Mouse (Mus musculus) CH12.LX (cell line): ENCODE data around the gene Dsn1. TPM values are rescaled to one million over a fixed set of nuclear protein-coding genes. Genes with fewer than 3 reads are reported as not detected.

ENCODE experiments used
- DNase-seq: peaks from one replicate; pipeline ENCODE4 v3.0.0-alpha.2; 2013; ENCODE audit errors: extremely low read depth
- H3K27ac ChIP-seq: 2 replicates; pipeline ENCODE4 v1.5.1; 2012; ENCODE audit warnings: low read depth, mild to moderate bottlenecking, control low read depth, moderate library complexity; ENCODE audit not compliant: insufficient read depth
- H3K27me3 ChIP-seq: replicated peaks from 2 replicates; pipeline ENCODE3; 2012; ENCODE audit warnings: inconsistent platforms
- H3K36me3 ChIP-seq, 2 experiments: replicated peaks in 1 of 2; 2 replicates each; pipeline versions ENCODE3 to v1.6.1; 2012; ENCODE audit warnings: inconsistent platforms in 1 of 2, low read length in 1 of 2, mild to moderate bottlenecking in 1 of 2, mixed read lengths in 1 of 2, moderate library complexity in 1 of 2; ENCODE audit not compliant: control insufficient read depth in 1 of 2, insufficient read depth in 1 of 2
- H3K4me1 ChIP-seq, 2 experiments: 2 replicates each; pipeline ENCODE4 v1.6.1; 2012; ENCODE audit warnings: inconsistent platforms in 1 of 2, moderate library complexity in 1 of 2; ENCODE audit not compliant: insufficient read depth in 2 of 2, control insufficient read depth in 1 of 2
- H3K4me2 ChIP-seq: 2 replicates; pipeline ENCODE4 v1.6.1; 2012; ENCODE audit warnings: low read depth, mild to moderate bottlenecking, control low read depth; ENCODE audit not compliant: poor library complexity, insufficient read depth, severe bottlenecking
- H3K4me3 ChIP-seq, 3 experiments: fragments of 150-350 bp in 1 of 3; sonication (generic) in 1 of 3; replicated peaks in 1 of 3; 2 replicates each; pipeline versions ENCODE3 to v1.5.1; 2011 to 2012; ENCODE audit warnings: low read depth in 2 of 3, low read length in 2 of 3, mild to moderate bottlenecking in 2 of 3, moderate library complexity in 2 of 3, control low read depth in 1 of 3, improper control_type of control experiment in 1 of 3, inconsistent platforms in 1 of 3, mixed read lengths in 1 of 3; ENCODE audit not compliant: poor library complexity in 1 of 3
- H3K79me2 ChIP-seq: replicated peaks from 2 replicates; pipeline ENCODE4 v1.6.1; 2012; ENCODE audit warnings: mild to moderate bottlenecking, moderate library complexity; ENCODE audit not compliant: control insufficient read depth, poor library complexity, insufficient read depth, severe bottlenecking; ENCODE audit errors: extremely low read depth
- H3K9ac ChIP-seq: 2 replicates; pipeline ENCODE4 v1.6.1; 2012; ENCODE audit warnings: low read depth, mild to moderate bottlenecking, control low read depth, moderate library complexity; ENCODE audit not compliant: insufficient read depth
- H3K9me3 ChIP-seq: replicated peaks from 2 replicates; pipeline ENCODE3; 2012; ENCODE audit warnings: low read length, inconsistent platforms, mixed read lengths
- BHLHE40 ChIP-seq: IDR thresholded peaks from 2 replicates; pipeline ENCODE4 v1.6.1; 2011; ENCODE audit warnings: mild to moderate bottlenecking, low read depth, low read length, improper control_type of control experiment
- CTCF ChIP-seq, 2 experiments: IDR thresholded peaks in 1 of 2; conservative IDR thresholded peaks in 1 of 2; 2 replicates each; pipeline ENCODE4 v1.5.1; 2011 to 2012; ENCODE audit warnings: low read depth in 2 of 2, low read length in 2 of 2, improper control_type of control experiment in 1 of 2, inconsistent platforms in 1 of 2, mild to moderate bottlenecking in 1 of 2, moderate library complexity in 1 of 2
- ELF1 ChIP-seq: IDR thresholded peaks from 2 replicates; pipeline ENCODE4 v1.6.1; 2014; ENCODE audit warnings: low read depth, mild to moderate bottlenecking, inconsistent platforms, low read length, improper control_type of control experiment
- EP300 ChIP-seq: IDR thresholded peaks from 2 replicates; pipeline ENCODE4 v1.6.1; 2011; ENCODE audit warnings: low read length, improper control_type of control experiment
- ETS1 ChIP-seq: conservative IDR thresholded peaks from 2 replicates; pipeline ENCODE4 v1.6.1; 2012; ENCODE audit warnings: low read depth, mild to moderate bottlenecking, inconsistent platforms, low read length, improper control_type of control experiment, moderate library complexity
- IRF4 ChIP-seq: IDR thresholded peaks from 2 replicates; pipeline ENCODE4 v1.6.1; 2014; ENCODE audit warnings: low read depth, mild to moderate bottlenecking, inconsistent platforms, low read length, improper control_type of control experiment
- KAT2A ChIP-seq: IDR thresholded peaks from 2 replicates; pipeline ENCODE4 v1.6.1; 2012; ENCODE audit warnings: low read length, improper control_type of control experiment, inconsistent platforms; ENCODE audit not compliant: insufficient replicate concordance
- MAFK ChIP-seq: IDR thresholded peaks from 2 replicates; pipeline ENCODE4 v1.6.1; 2011; ENCODE audit warnings: low read length, improper control_type of control experiment; ENCODE audit not compliant: insufficient replicate concordance
- MAX ChIP-seq: IDR thresholded peaks from 2 replicates; pipeline ENCODE4 v1.6.1; 2011; ENCODE audit warnings: low read length, improper control_type of control experiment
- MAZ ChIP-seq: IDR thresholded peaks from 2 replicates; pipeline ENCODE4 v1.6.1; 2012; ENCODE audit warnings: low read depth, mild to moderate bottlenecking, inconsistent platforms, low read length, improper control_type of control experiment, moderate library complexity
- MEF2A ChIP-seq: IDR thresholded peaks from 2 replicates; pipeline ENCODE4 v1.6.1; 2014; ENCODE audit warnings: low read depth, mild to moderate bottlenecking, inconsistent platforms, low read length, improper control_type of control experiment, borderline replicate concordance
- MXI1 ChIP-seq: IDR thresholded peaks from 2 replicates; pipeline ENCODE4 v1.6.1; 2011; ENCODE audit warnings: mild to moderate bottlenecking, low read depth, low read length, improper control_type of control experiment
- MYC ChIP-seq: IDR thresholded peaks from 2 replicates; pipeline ENCODE4 v1.6.1; 2011; ENCODE audit warnings: low read depth, mild to moderate bottlenecking, improper control_type of control experiment, low read length
- NRF1 ChIP-seq: IDR thresholded peaks from 2 replicates; pipeline ENCODE4 v1.6.1; 2014; ENCODE audit warnings: low read depth, mild to moderate bottlenecking, inconsistent platforms, low read length, improper control_type of control experiment, moderate library complexity
- PAX5 ChIP-seq: IDR thresholded peaks from 2 replicates; pipeline ENCODE4 v1.6.1; 2012; ENCODE audit warnings: low read length, inconsistent platforms, mixed read lengths
- POLR2A ChIP-seq: IDR thresholded peaks from 2 replicates; pipeline ENCODE4 v1.6.1; 2011; ENCODE audit warnings: low read depth, mild to moderate bottlenecking, improper control_type of control experiment, low read length
- POLR2AphosphoS2 ChIP-seq: IDR thresholded peaks from 2 replicates; pipeline ENCODE4 v1.6.1; 2011; ENCODE audit warnings: low read depth, low read length, improper control_type of control experiment
- RAD21 ChIP-seq: IDR thresholded peaks from 2 replicates; pipeline ENCODE4 v1.6.1; 2011; ENCODE audit warnings: low read depth, mild to moderate bottlenecking, low read length, improper control_type of control experiment, moderate library complexity
- RCOR1 ChIP-seq: conservative IDR thresholded peaks from 2 replicates; pipeline ENCODE4 v1.6.1; 2012; ENCODE audit warnings: low read depth, mild to moderate bottlenecking, inconsistent platforms, low read length, improper control_type of control experiment
- SIN3A ChIP-seq: IDR thresholded peaks from 2 replicates; pipeline ENCODE4 v1.6.1; 2012; ENCODE audit warnings: low read length, improper control_type of control experiment, inconsistent platforms
- TBP ChIP-seq: conservative IDR thresholded peaks from 2 replicates; pipeline ENCODE4 v1.6.1; 2011; ENCODE audit warnings: low read depth, low read length, improper control_type of control experiment
- USF1 ChIP-seq: IDR thresholded peaks from 2 replicates; pipeline ENCODE4 v1.6.1; 2014; ENCODE audit warnings: low read depth, mild to moderate bottlenecking, inconsistent platforms, low read length, improper control_type of control experiment
- USF2 ChIP-seq: conservative IDR thresholded peaks from 2 replicates; pipeline ENCODE4 v1.6.1; 2011; ENCODE audit warnings: low read depth, low read length, improper control_type of control experiment
- ZKSCAN1 ChIP-seq: IDR thresholded peaks from 2 replicates; pipeline ENCODE4 v1.6.1; 2012; ENCODE audit warnings: low read depth, inconsistent platforms, low read length, improper control_type of control experiment, borderline replicate concordance
- dilution Hi-C: fragments of 300-500 bp; cut with MboI; formaldehyde crosslinking; loops from 2 replicates; pipeline ENCODE4 v1.14.3; 2020; ENCODE audit warnings: low sequenced_read_pairs; ENCODE audit not compliant: extremely low pct_unique_long_range_greater_than_20kb, extremely low pct_ligation_motif_present
- in situ Hi-C: fragments of 300-500 bp; cut with MboI; formaldehyde crosslinking; loops from 3 replicates; pipeline ENCODE4 v1.14.3; 2019; ENCODE audit warnings: low sequenced_read_pairs, low pct_ligation_motif_present, low pct_unique_long_range_greater_than_20kb, mixed read lengths
- polyA plus RNA-seq: library from polyadenylated mRNA; unstranded; fragments of >175 nt; gene quantifications from 2 replicates; pipeline ENCODE4 v1.2.1, GENCODE M21; 2012; ENCODE audit warnings: low read depth; ENCODE audit not compliant: insufficient read length
- total RNA-seq, 2 experiments: library from RNA; depleted of rRNA; stranded (reverse); fragments of 300-350 nt in 1 of 2; fragments of >200 nt in 1 of 2; gene quantifications; 2 replicates each; pipeline ENCODE4 v1.2.3; 2012 to 2014

Gene Dsn1
- total and polyA plus RNA-seq, 3 experiments: 23.2 to 34.3 (median 25.6) TPM

DNA sequence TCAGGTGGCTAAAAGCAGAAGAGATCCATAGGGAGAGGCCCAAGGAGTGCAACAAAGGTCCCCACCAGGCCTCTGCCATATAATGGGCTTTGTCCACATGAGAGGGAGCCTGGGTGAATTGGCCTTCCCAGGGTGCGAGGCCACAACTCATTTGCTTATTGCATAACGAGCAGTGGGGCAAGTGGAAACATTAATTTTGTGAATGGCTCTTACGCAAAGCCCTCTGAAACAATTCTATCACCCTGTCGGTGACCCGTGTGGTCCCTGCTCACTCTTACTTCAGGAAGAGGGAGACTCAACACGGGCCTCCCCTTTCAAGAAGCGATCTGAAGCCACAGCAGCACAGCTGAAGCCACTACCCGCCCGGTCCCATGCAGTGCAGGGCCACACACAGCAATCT is 30.3 kb upstream of the Dsn1 start:
- dilution Hi-C loops (no loop called here), in situ Hi-C loops (loop anchor here (5.0 kb wide), 1 partner anchor 50 kb away; the partner anchor contains the start of gene Tldc2)
- Histone ChIP-seq H3K4me1 (peaks cover 0 to 2% of the 10 kb centered on the region in 2 experiments; a peak in 1 of 4 replicates), H3K27me3 (no peaks in the 10 kb centered on the region), H3K4me2 (no peak overlapping the region), H3K9me3 (no peaks in the 10 kb centered on the region), H3K79me2 (no peaks in the 10 kb centered on the region), H3K4me3 (no peak overlapping the region), H3K9ac (no peak overlapping the region), H3K27ac (no peak overlapping the region), H3K36me3 (peaks cover 5 to 20% of the 10 kb centered on the region in 2 experiments)
- no peak for DNase-seq
- TF ChIP-seq POLR2AphosphoS2: no peak
- TF ChIP-seq MEF2A: no peak
- TF ChIP-seq SIN3A: no peak
- TF ChIP-seq EP300: no peak
- no peak for TF ChIP-seq NRF1

DNA sequence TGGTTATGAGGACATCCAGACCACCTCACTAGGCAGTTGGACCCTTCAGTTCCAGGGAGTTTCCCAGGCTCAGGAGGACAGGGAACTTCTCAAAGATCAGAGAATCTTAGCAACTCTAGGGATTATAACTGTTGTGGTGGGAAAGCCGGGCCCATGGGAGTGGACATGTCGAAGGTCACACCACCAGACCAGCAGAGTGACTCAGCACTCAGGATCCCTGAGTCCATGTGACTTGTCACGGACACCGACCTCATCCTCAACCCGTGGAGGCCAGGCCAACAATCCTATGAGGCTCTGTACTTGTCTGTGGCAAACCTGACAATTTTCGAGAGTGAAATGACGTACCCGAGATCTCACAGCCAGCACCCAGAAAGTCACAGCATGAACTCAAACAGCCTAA is 29.4 kb upstream of the Dsn1 start:
- H3K27ac ChIP-seq: no peak overlapping the region
- in situ Hi-C loops (loop anchor here (5.0 kb wide), 1 partner anchor 51 kb away; the partner anchor contains the start of gene Tldc2), dilution Hi-C loops (no loop called here)
- no peaks in the 10 kb centered on the region for H3K27me3 ChIP-seq
- H3K36me3 ChIP-seq: peaks cover 5 to 19% of the 10 kb centered on the region in 2 experiments
- no peak overlapping the region for H3K4me2 ChIP-seq
- no peaks in the 10 kb centered on the region for H3K79me2 ChIP-seq
- peaks cover 0 to 2% of the 10 kb centered on the region in 2 experiments; a peak in 1 of 4 replicates for H3K4me1 ChIP-seq
- no peaks in the 10 kb centered on the region for H3K9me3 ChIP-seq
- no peak for DNase-seq
- H3K4me3 ChIP-seq: no peak overlapping the region
- TF ChIP-seq KAT2A (no peak), ELF1 (no peak), POLR2AphosphoS2 (no peak), IRF4 (no peak), ETS1 (no peak), PAX5 (no peak), MAX (no peak), CTCF (conservative IDR thresholded peaks at IDR 0.05 in 1 of 2, IDR thresholded peaks at IDR 0.05 in 1 of 2; ENCODE audit: low read depth in 2 of 2, low read length in 2 of 2) (no peak), USF1 (no peak), MXI1 (no peak), POLR2A (no peak), MYC (no peak), USF2 (no peak), MAFK (no peak), RAD21 (no peak), ZKSCAN1 (no peak), MAZ (no peak), BHLHE40 (no peak), RCOR1 (no peak), TBP (no peak)
- no peak overlapping the region for H3K9ac ChIP-seq
